Comparison of ENCODE assay signal across 17 mouse cellular contexts in the genomic region with DNA sequence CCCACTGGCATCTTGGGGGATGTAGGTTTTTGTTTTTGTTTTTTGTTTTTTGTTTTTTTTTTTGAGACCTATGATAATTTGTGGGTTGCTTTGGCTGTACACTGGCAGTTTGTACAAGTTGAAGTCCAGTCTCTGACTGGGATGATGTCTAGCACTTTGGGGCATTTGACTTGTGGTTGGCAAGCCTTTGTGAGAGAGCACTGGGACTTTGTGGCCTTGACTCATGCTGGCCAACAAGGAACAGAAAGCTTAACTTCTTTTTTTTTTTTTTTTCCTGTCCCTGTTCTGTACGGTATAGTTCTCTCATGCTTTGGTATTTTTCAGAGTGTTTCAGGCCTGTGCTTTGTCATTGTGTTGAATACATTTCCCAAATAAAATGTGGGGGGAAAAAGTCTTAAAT. TPM values are rescaled to one million over a fixed set of nuclear protein-coding genes. Genes with fewer than 3 reads are reported as not detected.
DNase-seq lines count a peak whose midpoint lies in the region; ATAC-seq lines count a peak whose summit lies in the region.
"Had no signal": no experiment of that assay in that cellular context is flagged by ENCODE, and none has a peak within 500 bp of the region (broad histone marks: within the 10 kb centered on the region; RNA-seq: fewer than 3 reads in every experiment).

No protein-coding gene starts in this region.

- H3K27ac ChIP-seq in hindbrain, embryonic 13.5 days, result no peak overlapping the region
- H3K27ac ChIP-seq: forebrain, embryonic 13.5 days; hindbrain, embryonic 10.5 days; kidney, postnatal 0 days had no signal

- peak overlapping the region; percentile 87 for H3K4me3 ChIP-seq in megakaryocyte, embryonic 14.5 days (replicated peaks)
- no peak overlapping the region for H3K4me3 ChIP-seq in hindbrain, embryonic 13.5 days
- H3K4me3 ChIP-seq: forebrain, embryonic 13.5 days; hindbrain, embryonic 10.5 days had no signal

- peaks cover 71% of the 10 kb centered on the region for H3K4me1 ChIP-seq in megakaryocyte, embryonic 14.5 days
- H3K4me1 ChIP-seq in hindbrain, embryonic 13.5 days (replicated peaks), result peaks cover 20% of the 10 kb centered on the region

- no peaks in the 10 kb centered on the region for H3K27me3 ChIP-seq in megakaryocyte, embryonic 14.5 days (replicated peaks)
- H3K27me3 ChIP-seq in hindbrain, embryonic 13.5 days, result no peaks in the 10 kb centered on the region
- H3K27me3 ChIP-seq: forebrain, embryonic 13.5 days had no signal

- 100% methylated on average over 1 of the region's 1 CpGs for WGBS in hindbrain, embryonic 13.5 days

- H3K4me2 ChIP-seq in hindbrain, embryonic 13.5 days, result no peak overlapping the region

- no peaks in the 10 kb centered on the region for H3K9me3 ChIP-seq in megakaryocyte, embryonic 14.5 days
- no peaks in the 10 kb centered on the region for H3K9me3 ChIP-seq in hindbrain, embryonic 13.5 days
- H3K9me3 ChIP-seq: forebrain, embryonic 13.5 days; hindbrain, embryonic 10.5 days had no signal

- no peak overlapping the region for H3K9ac ChIP-seq in hindbrain, embryonic 13.5 days
- H3K9ac ChIP-seq: forebrain, embryonic 13.5 days had no signal

- peak; percentile 17 to 29 for DNase-seq in adrenal gland, postnatal 36 days
- DNase-seq in adrenal gland, adult 8-10 months, result no peak
- DNase-seq in ovary, postnatal 10 days (ENCODE audit: low spot score), result no peak
- DNase-seq: adrenal gland, postnatal 25 days; B cell, adult 2 months; cerebellum, adult 9-10 months; gastrocnemius, postnatal 10 days; kidney, adult 18-20 months; layer of hippocampus, postnatal 36 days; midbrain, embryonic 14.5 days had no signal

- ATAC-seq in megakaryocyte, adult 5-6 weeks (ENCODE audit: poor library complexity, severe bottlenecking), result no peak
- ATAC-seq in granulocyte monocyte progenitor cell, adult 5-6 weeks (replicated peaks; ENCODE audit: poor library complexity, severe bottlenecking), result peak; percentile 6; the same call in 1 of the 2 replicates
- no peak for ATAC-seq in hindbrain, embryonic 13.5 days (ENCODE audit: low FRiP score)
- ATAC-seq: forebrain, embryonic 13.5 days had no signal

- H3K36me3 ChIP-seq in megakaryocyte, embryonic 14.5 days (replicated peaks; ENCODE audit: low read length), result peaks cover 65% of the 10 kb centered on the region
- H3K36me3 ChIP-seq in hindbrain, embryonic 13.5 days, result peaks cover 5% of the 10 kb centered on the region

RNA-seq across cellular contexts. Expression of gene Edem1, which starts 3.7 kb away (rescaled TPM):
- 10 to 100 TPM; 43.8 to 68.9 TPM for total RNA-seq in adrenal gland, postnatal 36 days (2021)
- total RNA-seq in adrenal gland, adult 8-10 months (2022), result 10 to 100 TPM; 47.9 to 57.0 (median 51.4) TPM
- polyA plus RNA-seq in megakaryocyte, embryonic 14.5 days (2012; ENCODE audit: insufficient read depth, low replicate concordance), result 26.4 and 31.0 TPM in 2 replicates
- 133 and 149 TPM in 2 replicates for total RNA-seq in megakaryocyte, adult 5-6 weeks (2015)
- total RNA-seq in megakaryocyte, adult 5-6 weeks (2017), result 118 and 136 TPM in 2 replicates
- total RNA-seq in granulocyte monocyte progenitor cell, adult 5-6 weeks (2014; fragmentation: Nextera tagmentation), result 70.0 and 110 TPM in 2 replicates
- 53.6 and 60.7 TPM in 2 replicates for total RNA-seq in granulocyte monocyte progenitor cell, adult 5-6 weeks (2017)
- polyA plus RNA-seq in hindbrain, embryonic 13.5 days (2015; fragmentation: Nextera tagmentation; extraction: Ambion mirVana), result 6.0 and 6.5 TPM in 2 replicates

RNA-seq across cellular contexts. Expression of gene Arl8b, which starts 49.3 kb away (rescaled TPM):
- total RNA-seq in adrenal gland, postnatal 36 days (2021), result 100 to 1,000 TPM; 115 to 126 TPM
- total RNA-seq in adrenal gland, adult 8-10 months (2022), result 100 to 1,000 TPM in 2 of 4 experiments, 10 to 100 TPM in 2; 96.7 to 128 (median 110) TPM
- 4.7 and 9.1 TPM in 2 replicates for polyA plus RNA-seq in megakaryocyte, embryonic 14.5 days (2012; ENCODE audit: insufficient read depth, low replicate concordance)
- total RNA-seq in megakaryocyte, adult 5-6 weeks (2015), result 188 and 201 TPM in 2 replicates
- total RNA-seq in megakaryocyte, adult 5-6 weeks (2017), result 67.0 and 67.8 TPM in 2 replicates
- total RNA-seq in granulocyte monocyte progenitor cell, adult 5-6 weeks (2014; fragmentation: Nextera tagmentation), result 96.8 and 113 TPM in 2 replicates
- total RNA-seq in granulocyte monocyte progenitor cell, adult 5-6 weeks (2017), result 59.2 and 91.6 TPM in 2 replicates
- polyA plus RNA-seq in hindbrain, embryonic 13.5 days (2015; fragmentation: Nextera tagmentation; extraction: Ambion mirVana), result 96.1 and 98.2 TPM in 2 replicates

Comparison
In these comparisons a context has a peak if more than half of its experiments do, and no peak if none do; other contexts are left out.
1. DNase-seq: peak in adrenal gland, postnatal 36 days (2 of 2); none in adrenal gland, adult 8-10 months (single experiment) and ovary, postnatal 10 days (single experiment).